Mouse (Mus musculus): ENCODE data around the gene Akap13. TPM values are rescaled to one million over a fixed set of nuclear protein-coding genes. Genes with fewer than 3 reads are reported as not detected.
A peak's percentile ranks its signal among the peaks of the same experiment; 100 is the strongest.

Gene Akap13
- polyA plus RNA-seq, 1 experiment from 2014 or later, result 32.3 TPM

DNA sequence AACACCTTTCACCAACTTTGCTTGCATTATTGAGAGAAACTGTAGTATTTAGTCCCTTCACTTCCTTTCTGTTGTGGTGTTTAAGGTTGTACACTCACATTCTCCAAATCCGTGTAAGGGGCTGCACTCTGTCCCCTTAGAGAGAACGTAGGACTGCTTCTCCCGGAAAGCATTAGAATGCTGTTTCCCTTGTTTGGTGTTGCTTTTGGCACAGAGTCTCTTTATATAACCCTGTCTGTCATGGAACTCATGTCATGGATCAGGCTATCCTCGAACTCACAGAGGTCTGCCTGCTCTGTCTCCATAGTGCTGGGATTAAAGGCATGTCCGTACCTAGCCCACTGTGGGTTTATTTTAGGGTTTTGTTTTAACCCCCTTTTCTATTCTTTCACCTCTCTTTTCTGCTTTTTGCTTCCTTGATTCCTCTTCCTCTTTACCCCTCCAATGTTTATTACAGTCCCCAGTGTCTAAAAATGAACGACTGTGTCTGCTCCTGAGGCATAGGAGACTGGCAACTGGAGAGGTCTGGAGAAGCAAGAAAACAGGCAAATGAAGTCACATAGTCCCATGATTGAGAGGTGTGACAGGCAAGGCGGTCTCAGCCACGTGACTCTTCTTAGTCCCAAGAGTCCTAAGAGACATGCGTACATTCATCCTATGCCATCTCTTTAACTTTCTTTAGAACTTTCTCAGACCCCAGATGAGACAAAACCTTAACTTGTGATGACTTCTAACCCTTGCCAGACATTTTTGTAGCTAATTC is 186.3 kb downstream of the Akap13 start:
- Histone ChIP-seq H3K4me3 (no peak overlapping the region), H3K9me3 (replicated peaks) (no peaks in the 10 kb centered on the region), H3K9ac (no peak overlapping the region), H3K4me1 (peaks cover 24% of the 10 kb centered on the region), H3K36me3 (no peaks in the 10 kb centered on the region), H3K27me3 (no peaks in the 10 kb centered on the region), H3K27ac (0 out of 2 replicates have a peak overlapping the region, but pooled peaks have one; percentile 48), H3K4me2 (replicated peaks) (peak overlapping the region; percentile 56)
- ATAC-seq (ENCODE audit: low FRiP score), result 0 out of 2 replicates have a peak, but pooled peaks have one; percentile 32
- WGBS, result 57% methylated on average over 9 of the region's 9 CpGs

DNA sequence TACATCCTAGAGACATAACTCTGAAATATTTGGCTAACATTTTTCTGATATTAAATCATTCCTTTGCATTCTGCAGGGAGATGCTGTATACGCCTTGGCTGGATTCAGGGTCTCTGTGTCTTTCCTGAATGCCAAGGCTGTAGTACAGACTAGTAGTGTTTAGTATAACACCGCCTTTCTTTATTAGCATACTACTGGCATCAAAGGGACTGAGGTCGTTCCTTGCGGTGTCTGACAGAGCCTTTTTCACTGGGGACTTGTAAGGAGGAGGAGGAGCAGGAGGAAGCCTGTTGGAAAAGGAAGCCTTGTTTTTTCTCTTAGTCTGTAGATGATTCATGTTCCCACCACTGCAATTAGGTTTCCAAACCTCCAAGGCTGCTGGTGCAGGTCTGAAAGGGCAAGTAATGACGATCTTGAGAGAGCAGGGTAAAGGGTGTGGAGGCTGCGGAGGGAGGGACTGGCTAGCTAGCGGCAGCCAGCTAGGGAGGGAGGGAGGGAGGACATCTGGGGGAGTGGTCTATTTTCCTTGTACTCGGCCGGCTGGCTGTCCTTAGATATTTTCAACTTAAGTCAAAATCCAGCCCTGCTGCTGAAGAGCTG is 186.9 kb downstream of the Akap13 start:
- peak; percentile 86 for ATAC-seq (ENCODE audit: low FRiP score)
- peak overlapping the region; percentile 26 for H3K4me3 ChIP-seq

DNA sequence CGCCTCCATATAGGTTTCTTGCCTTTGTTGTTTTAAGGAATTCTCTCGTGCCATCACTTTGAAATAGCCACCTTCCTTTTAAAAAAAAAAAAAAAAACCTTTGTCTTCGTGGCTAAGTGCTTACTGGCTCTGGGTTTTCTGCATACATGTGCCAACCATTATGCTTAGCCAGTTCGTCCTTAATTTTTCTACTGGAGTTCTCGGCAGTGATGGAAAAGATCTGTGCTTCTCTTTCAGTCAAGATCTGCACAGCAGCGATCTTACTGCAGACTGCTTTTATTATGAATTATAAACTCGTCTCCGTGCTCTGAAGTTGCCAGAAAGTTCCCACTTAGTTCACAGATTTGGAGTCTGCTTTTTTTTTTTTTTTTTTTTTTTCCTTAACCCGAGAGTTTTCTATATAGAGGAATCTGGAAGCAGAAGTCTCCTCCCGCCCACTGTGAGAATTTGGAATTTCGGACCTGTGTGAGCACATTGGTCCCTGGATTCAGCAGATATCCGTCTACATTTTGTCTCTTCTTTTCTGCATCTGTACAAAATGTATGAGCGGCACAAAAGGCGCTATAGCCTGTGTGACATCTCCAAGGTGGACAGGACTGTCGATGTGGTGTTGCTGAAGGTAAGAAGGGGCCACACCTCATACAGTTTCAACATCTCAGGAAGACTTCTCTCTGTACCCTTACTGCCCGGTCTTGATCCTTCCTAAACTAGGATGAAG is 187.7 kb downstream of the Akap13 start:
- ATAC-seq (ENCODE audit: low FRiP score), result no peak
- Histone ChIP-seq H3K4me2 (replicated peaks) (peak overlapping the region; percentile 56), H3K4me3 (peak overlapping the region; percentile 26), H3K36me3 (no peaks in the 10 kb centered on the region), H3K9ac (no peak overlapping the region), H3K27ac (no peak overlapping the region), H3K4me1 (peaks cover 24% of the 10 kb centered on the region), H3K27me3 (no peaks in the 10 kb centered on the region), H3K9me3 (replicated peaks) (no peaks in the 10 kb centered on the region)
- WGBS, result 48% methylated on average over 16 of the region's 16 CpGs

More for the DNA sequence above, 186.9 kb downstream of the Akap13 start:
- no peaks in the 10 kb centered on the region for H3K27me3 ChIP-seq
- peak overlapping the region; percentile 56 for H3K4me2 ChIP-seq (replicated peaks)
- no peaks in the 10 kb centered on the region for H3K36me3 ChIP-seq
- H3K9me3 ChIP-seq (replicated peaks), result no peaks in the 10 kb centered on the region
- 3% methylated on average over 9 of the region's 9 CpGs for WGBS
- 0 out of 2 replicates have a peak overlapping the region, but pooled peaks have one; percentile 18 for H3K9ac ChIP-seq
- H3K4me1 ChIP-seq, result peaks cover 24% of the 10 kb centered on the region
- peak overlapping the region; percentile 48 for H3K27ac ChIP-seq

DNA sequence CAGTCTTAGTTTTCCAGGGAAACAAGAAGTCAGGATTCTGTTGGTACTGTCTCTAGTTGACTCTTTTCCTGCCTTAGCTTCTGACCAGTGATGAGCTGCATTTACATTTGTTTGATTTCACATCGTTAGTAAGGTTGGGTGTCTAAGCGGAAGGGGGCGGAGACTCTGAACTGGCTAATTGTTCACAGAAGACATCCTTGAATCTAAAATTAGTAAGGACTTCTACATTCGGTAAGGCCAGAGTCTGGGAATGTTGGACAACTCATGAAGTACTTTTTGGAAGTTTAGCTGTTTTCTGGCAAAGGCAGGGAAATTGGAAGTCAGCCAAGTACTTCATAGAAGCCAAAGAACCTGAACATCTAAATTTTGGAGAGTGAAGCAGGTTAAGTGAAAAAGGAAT is 188.7 kb downstream of the Akap13 start:
- no peak overlapping the region for H3K27ac ChIP-seq
- WGBS, result 62% methylated on average over 4 of the region's 4 CpGs
- H3K4me2 ChIP-seq (replicated peaks), result peak overlapping the region; percentile 6; the same call in 1 of the 2 replicates
- peaks cover 24% of the 10 kb centered on the region for H3K4me1 ChIP-seq
- H3K36me3 ChIP-seq, result no peaks in the 10 kb centered on the region
- H3K27me3 ChIP-seq, result no peaks in the 10 kb centered on the region
- H3K4me3 ChIP-seq, result no peak overlapping the region
- no peaks in the 10 kb centered on the region for H3K9me3 ChIP-seq (replicated peaks)
- no peak for ATAC-seq (ENCODE audit: low FRiP score)
- H3K9ac ChIP-seq, result no peak overlapping the region

DNA sequence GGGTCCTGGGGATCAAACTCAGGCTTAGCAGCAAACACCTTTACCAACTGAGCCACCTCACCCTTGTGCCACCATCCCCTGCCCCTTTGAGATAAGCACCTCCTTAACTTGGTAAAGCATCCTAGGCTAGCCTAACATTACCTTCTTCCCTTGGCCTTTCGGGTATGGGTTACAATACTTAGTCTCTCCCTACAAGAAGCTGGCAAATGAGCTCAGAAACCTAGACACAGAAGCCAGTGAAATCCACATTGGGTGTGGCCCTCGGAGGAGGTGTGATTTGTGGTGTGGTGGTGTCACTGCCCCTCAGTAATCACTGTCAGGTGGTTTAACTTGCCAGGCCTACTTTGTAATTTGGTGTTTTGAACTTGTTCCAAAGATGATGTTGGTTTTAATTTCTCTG is 189.3 kb downstream of the Akap13 start:
- 95% methylated on average over 2 of the region's 2 CpGs for WGBS
- no peak overlapping the region for H3K27ac ChIP-seq
- H3K4me1 ChIP-seq, result peaks cover 24% of the 10 kb centered on the region
- no peak overlapping the region for H3K9ac ChIP-seq
- no peaks in the 10 kb centered on the region for H3K9me3 ChIP-seq (replicated peaks)
- no peaks in the 10 kb centered on the region for H3K27me3 ChIP-seq
- 0 out of 2 replicates have a peak overlapping the region, but pooled peaks have one; percentile 6 for H3K4me2 ChIP-seq (replicated peaks)
- H3K36me3 ChIP-seq, result no peaks in the 10 kb centered on the region
- no peak for ATAC-seq (ENCODE audit: low FRiP score)
- H3K4me3 ChIP-seq, result no peak overlapping the region

DNA sequence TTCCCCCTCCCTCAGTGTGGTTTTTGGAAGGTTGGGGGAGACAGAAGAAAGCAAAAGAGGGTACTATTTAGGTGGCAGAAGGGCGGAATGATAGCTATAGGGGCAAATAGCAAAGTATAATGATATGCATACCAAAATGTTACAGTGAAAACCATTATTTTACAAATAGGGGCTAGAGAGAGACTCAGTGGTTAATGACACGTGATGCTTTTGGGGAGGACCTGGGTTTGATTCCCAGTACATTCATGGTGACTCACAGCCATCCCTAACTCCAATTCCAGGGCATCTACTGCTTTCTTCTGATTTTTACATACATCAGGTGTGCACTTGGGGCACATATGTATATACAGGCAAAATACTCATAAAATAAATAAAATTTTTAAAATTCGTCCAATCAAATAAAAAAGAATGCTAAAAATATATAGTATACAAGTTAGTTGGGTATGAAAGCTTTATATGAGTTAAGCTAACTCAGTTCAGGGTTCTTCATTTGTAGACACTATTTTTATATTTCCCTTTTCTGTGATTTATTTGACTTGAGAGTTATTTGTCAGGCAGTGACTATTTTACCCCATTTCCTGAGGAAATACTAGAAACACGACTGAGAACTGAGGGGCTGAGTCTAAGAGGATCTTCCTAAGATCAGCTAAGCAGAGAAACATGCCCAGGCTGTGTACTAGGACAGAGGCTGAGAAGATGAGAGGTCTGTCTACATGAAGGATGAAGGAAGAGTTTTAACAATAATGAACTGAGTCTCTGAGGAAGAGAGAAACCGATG is 190.0 kb downstream of the Akap13 start:
- no peak overlapping the region for H3K4me3 ChIP-seq
- H3K4me2 ChIP-seq (replicated peaks), result no peak overlapping the region
- no peak overlapping the region for H3K9ac ChIP-seq
- peaks cover 24% of the 10 kb centered on the region for H3K4me1 ChIP-seq
- ATAC-seq (ENCODE audit: low FRiP score), result no peak
- no peak overlapping the region for H3K27ac ChIP-seq
- 82% methylated on average over 5 of the region's 5 CpGs for WGBS
- H3K27me3 ChIP-seq, result no peaks in the 10 kb centered on the region
- H3K9me3 ChIP-seq (replicated peaks), result no peaks in the 10 kb centered on the region
- no peaks in the 10 kb centered on the region for H3K36me3 ChIP-seq

DNA sequence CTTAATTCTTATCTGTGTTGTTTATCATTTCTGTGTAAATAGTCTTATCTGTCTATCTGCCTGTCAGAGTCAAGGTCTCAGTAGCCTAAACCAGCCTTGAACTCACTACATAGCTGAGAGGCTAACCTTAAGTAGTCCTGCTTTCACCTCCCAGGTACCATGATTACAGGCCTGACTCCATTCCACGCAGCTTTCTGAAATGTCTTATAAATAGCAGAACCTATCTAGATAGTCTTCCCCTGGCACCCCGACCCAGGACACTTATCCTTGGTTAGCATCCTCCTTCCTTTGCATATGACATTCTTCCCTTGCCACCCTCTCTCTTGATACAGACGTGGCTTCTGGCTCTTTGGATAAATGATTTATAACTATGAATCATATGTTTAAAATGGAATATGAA is 192.7 kb downstream of the Akap13 start:
- Histone ChIP-seq H3K27me3 (no peaks in the 10 kb centered on the region), H3K4me2 (replicated peaks) (no peak overlapping the region), H3K9me3 (replicated peaks) (no peaks in the 10 kb centered on the region), H3K4me3 (no peak overlapping the region), H3K36me3 (no peaks in the 10 kb centered on the region), H3K4me1 (peaks cover 8% of the 10 kb centered on the region; the same call in 1 of the 2 replicates), H3K27ac (no peak overlapping the region), H3K9ac (no peak overlapping the region)
- 95% methylated on average over 3 of the region's 3 CpGs for WGBS
- no peak for ATAC-seq (ENCODE audit: low FRiP score)

DNA sequence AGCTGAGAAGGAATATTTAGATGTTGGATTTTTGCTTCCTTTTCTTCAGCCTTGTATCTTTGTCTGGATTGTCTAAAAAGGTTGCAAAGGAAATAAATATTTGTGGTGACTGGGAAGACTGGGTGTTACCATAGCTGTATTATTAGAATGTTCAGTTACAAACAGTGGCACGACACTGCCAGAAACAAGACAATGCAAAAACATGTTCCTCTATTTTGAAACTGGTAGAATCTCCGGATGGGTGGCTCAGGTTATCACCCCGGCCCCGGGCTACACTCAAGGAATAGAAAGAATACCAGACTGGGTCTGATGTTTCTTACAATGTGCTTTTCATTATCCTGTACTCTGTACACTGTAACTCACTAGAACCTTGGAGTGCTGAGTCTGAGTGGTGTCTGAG is 193.6 kb downstream of the Akap13 start:
- H3K4me1 ChIP-seq, result 0 out of 2 replicates have a peak, but pooled peaks cover 3% of the 10 kb centered on the region
- no peaks in the 10 kb centered on the region for H3K27me3 ChIP-seq
- no peaks in the 10 kb centered on the region for H3K36me3 ChIP-seq
- no peaks in the 10 kb centered on the region for H3K9me3 ChIP-seq (replicated peaks)
- H3K27ac ChIP-seq, result no peak overlapping the region
- no peak for ATAC-seq (ENCODE audit: low FRiP score)
- no peak overlapping the region for H3K9ac ChIP-seq
- 80% methylated on average over 4 of the region's 4 CpGs for WGBS
- H3K4me3 ChIP-seq, result no peak overlapping the region
- no peak overlapping the region for H3K4me2 ChIP-seq (replicated peaks)

DNA sequence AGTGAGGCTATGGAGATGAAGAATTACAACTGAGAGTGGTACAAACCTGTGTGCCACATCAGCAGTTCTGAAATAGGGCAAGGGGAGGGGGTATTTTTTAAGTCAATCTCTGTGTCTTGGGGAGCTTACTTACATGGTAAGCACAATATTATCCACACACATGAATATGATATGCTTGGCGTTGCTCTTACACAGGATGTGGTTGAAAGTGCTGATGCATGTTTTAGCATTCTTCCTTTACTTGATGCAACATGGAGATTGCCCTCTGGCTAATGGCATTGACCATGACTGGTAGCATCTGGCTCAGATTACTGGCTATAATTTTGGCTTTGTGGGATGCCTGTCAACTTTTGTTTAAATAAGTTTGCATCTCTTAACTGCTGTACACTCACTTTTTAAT is 194.6 kb downstream of the Akap13 start:
- Histone ChIP-seq H3K9ac (no peak overlapping the region), H3K4me1 (no peaks in the 10 kb centered on the region), H3K36me3 (no peaks in the 10 kb centered on the region), H3K4me2 (replicated peaks) (no peak overlapping the region), H3K27ac (no peak overlapping the region), H3K4me3 (no peak overlapping the region), H3K9me3 (replicated peaks) (no peaks in the 10 kb centered on the region), H3K27me3 (no peaks in the 10 kb centered on the region)
- ATAC-seq (ENCODE audit: low FRiP score), result no peak
- WGBS, result 83% methylated on average over 1 of the region's 1 CpGs

DNA sequence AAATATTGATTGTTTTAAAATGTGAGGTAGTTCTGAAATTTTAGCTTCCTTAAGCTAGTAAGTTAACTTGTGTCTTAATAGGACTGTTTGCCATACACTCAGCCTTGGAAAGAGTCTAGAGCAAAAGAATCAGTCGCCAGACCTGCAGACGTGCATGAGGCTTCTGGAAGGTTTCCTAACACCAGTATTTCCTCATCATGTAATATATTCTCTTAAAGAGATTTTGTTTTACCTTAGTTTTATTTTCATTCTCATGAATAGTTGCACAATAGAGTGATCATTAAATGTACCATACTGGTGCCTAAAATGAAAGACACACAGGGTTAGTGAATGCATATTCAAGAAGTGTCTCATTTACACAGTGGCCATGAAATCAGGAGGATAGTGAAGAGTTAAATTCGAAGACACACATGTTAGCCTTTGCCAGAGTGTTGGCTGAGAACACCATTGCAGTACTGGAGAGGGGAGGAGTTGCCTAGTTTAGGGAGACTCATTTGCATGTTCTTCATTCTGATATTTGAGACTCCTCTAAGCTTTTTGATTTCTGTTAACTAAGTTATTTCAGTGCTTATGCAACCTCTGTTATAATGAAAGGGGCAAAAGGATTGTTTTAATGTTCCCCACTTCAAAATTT is 198.5 kb downstream of the Akap13 start:
- H3K4me1 ChIP-seq, result no peaks in the 10 kb centered on the region
- H3K27ac ChIP-seq, result no peak overlapping the region
- WGBS, result 71% methylated on average over 3 of the region's 3 CpGs
- no peaks in the 10 kb centered on the region for H3K27me3 ChIP-seq
- H3K4me3 ChIP-seq, result no peak overlapping the region
- no peaks in the 10 kb centered on the region for H3K36me3 ChIP-seq
- H3K9ac ChIP-seq, result no peak overlapping the region
- ATAC-seq (ENCODE audit: low FRiP score), result no peak
- no peaks in the 10 kb centered on the region for H3K9me3 ChIP-seq (replicated peaks)
- H3K4me2 ChIP-seq (replicated peaks), result no peak overlapping the region

DNA sequence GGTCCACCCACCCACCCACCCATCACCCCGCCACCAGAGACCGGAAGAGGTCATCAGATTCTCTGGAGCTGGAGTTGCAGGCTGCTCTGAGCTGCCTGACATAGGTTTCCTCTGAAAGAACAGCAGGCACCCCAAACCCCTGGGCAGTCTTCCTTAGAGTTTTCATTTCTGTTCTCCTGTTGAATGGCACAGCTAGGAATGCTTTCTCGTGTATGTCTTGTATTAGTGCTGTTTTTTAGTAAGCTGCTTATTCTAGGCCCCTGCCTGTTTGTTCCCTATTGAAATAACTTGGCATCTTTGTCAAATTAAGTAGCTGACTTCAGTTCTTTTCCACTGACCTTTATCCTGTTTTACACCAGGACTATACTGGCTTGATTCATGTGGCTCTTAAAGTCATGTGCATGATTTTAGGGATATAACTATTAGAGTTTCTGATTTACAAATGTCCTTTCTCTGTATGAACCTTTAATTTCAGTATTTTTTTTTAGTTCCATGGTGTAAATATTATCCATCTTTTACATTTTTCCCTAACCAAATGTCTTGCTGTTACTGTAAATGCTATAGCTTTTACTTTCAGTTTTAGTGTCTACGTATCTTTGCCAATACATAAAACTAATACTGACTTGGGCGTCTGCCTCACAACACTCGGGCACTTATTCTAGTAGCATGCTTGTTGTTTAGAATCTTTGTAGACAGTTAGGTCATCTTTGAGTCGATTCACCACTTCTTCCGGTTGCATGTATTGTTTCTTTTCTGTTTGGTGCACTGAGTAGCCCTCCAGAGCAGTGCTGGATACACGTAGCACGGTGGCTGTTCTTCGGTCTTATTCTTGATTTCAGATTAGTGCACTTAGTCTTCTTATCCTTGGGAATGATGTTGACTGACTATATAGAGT is 200.1 kb downstream of the Akap13 start:
- Histone ChIP-seq H3K4me1 (no peaks in the 10 kb centered on the region), H3K4me3 (no peak overlapping the region), H3K36me3 (no peaks in the 10 kb centered on the region), H3K27me3 (no peaks in the 10 kb centered on the region), H3K27ac (no peak overlapping the region), H3K9ac (no peak overlapping the region), H3K4me2 (replicated peaks) (no peak overlapping the region), H3K9me3 (replicated peaks) (no peaks in the 10 kb centered on the region)
- no peak for ATAC-seq (ENCODE audit: low FRiP score)
- 83% methylated on average over 11 of the region's 11 CpGs for WGBS
